Mouse (Mus musculus) stomach, embryonic 16.5 days (tissue): ENCODE results near the gene Tdrd7. TPM values are rescaled to one million over a fixed set of nuclear protein-coding genes. Genes with fewer than 3 reads are reported as not detected.

Experiments
- ATAC-seq: fragments of 200-750 bp; cut with Nextera tagmentation; 2 replicates; pipeline ENCODE4 v1.8.0; 2017; ENCODE audit warnings: moderate number of reproducible peaks, moderate TSS enrichment; ENCODE audit not compliant: insufficient read depth, low FRiP score
- H3K27ac ChIP-seq: fragments of 300-500 bp; sonication (generic); 2 replicates; pipeline ENCODE4 v1.5.1; 2014; ENCODE audit warnings: low read length
- H3K27me3 ChIP-seq: fragments of 300-500 bp; sonication (generic); 2 replicates; pipeline ENCODE4 v1.6.1; 2014; ENCODE audit warnings: low read length, control low read depth, mixed read lengths; ENCODE audit not compliant: control insufficient read depth, insufficient read depth
- H3K36me3 ChIP-seq: fragments of 300-500 bp; sonication (generic); 2 replicates; pipeline ENCODE4 v1.6.1; 2014; ENCODE audit warnings: low read length; ENCODE audit not compliant: control insufficient read depth, insufficient read depth
- H3K4me1 ChIP-seq: fragments of 300-500 bp; sonication (generic); 2 replicates; pipeline ENCODE4 v1.6.1; 2014; ENCODE audit warnings: low read length, control low read depth, mixed read lengths; ENCODE audit not compliant: control insufficient read depth, insufficient read depth
- H3K4me2 ChIP-seq: fragments of 300-500 bp; sonication (generic); 2 replicates; pipeline ENCODE4 v1.6.1; 2014; ENCODE audit warnings: low read depth, low read length, mixed read lengths
- H3K4me3 ChIP-seq: fragments of 300-500 bp; sonication (generic); replicated peaks from 2 replicates; pipeline ENCODE4 v1.5.1; 2014; ENCODE audit warnings: mild to moderate bottlenecking, low read length
- H3K9ac ChIP-seq: fragments of 300-500 bp; sonication (generic); 2 replicates; pipeline ENCODE4 v1.6.1; 2014; ENCODE audit warnings: low read length
- H3K9me3 ChIP-seq: fragments of 300-500 bp; sonication (generic); replicated peaks from 2 replicates; pipeline ENCODE4 v1.6.1; 2016; ENCODE audit warnings: low read length, control low read depth; ENCODE audit not compliant: control insufficient read depth
- WGBS: fragments of 180-500 bp; shearing (Covaris S2); extraction: QIAGEN DNeasy Blood & Tissue Kit; methylation state at CpG from one replicate; pipeline ENCODE4 v1.1.7; 2014; 5-methylcytosine and 5-hydroxymethylcytosine counted together
- polyA plus RNA-seq: library from polyadenylated mRNA; unstranded; fragments of >200 nt; fragmentation: Nextera tagmentation; extraction: Ambion mirVana; gene quantifications from 2 replicates; pipeline ENCODE4 v1.2.1, GENCODE M21; 2015

The Tdrd7 gene
- polyA plus RNA-seq, 1 experiment from 2014 or later, result 24.5 TPM

DNA sequence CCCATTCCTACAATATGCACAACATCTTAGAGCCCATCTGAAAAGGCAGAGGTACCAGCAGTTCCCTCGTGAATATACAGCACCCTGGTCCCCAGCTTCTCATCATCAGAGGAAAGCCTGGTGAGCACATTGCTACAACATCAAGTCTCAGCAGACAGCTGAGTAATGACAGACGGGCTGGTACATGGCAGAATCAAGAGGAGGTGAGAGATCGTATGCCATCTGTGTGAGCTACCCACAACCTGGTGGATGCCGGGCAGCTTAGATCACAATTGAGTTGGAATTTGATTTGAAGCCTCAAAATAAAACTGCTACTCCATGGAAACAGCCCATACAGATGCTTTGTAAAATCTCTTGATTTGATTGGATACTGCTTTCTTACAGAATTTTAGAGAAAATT lies 33.4 kb downstream of the Tdrd7 start:
- Histone ChIP-seq H3K4me2 (no peak overlapping the region), H3K27ac (no peak overlapping the region), H3K9me3 (no peaks in the 10 kb centered on the region), H3K36me3 (no peaks in the 10 kb centered on the region), H3K27me3 (no peaks in the 10 kb centered on the region), H3K4me1 (no peaks in the 10 kb centered on the region), H3K4me3 (no peak overlapping the region), H3K9ac (no peak overlapping the region)
- WGBS, result 84% methylated on average over 4 of the region's 4 CpGs
- no peak for ATAC-seq

DNA sequence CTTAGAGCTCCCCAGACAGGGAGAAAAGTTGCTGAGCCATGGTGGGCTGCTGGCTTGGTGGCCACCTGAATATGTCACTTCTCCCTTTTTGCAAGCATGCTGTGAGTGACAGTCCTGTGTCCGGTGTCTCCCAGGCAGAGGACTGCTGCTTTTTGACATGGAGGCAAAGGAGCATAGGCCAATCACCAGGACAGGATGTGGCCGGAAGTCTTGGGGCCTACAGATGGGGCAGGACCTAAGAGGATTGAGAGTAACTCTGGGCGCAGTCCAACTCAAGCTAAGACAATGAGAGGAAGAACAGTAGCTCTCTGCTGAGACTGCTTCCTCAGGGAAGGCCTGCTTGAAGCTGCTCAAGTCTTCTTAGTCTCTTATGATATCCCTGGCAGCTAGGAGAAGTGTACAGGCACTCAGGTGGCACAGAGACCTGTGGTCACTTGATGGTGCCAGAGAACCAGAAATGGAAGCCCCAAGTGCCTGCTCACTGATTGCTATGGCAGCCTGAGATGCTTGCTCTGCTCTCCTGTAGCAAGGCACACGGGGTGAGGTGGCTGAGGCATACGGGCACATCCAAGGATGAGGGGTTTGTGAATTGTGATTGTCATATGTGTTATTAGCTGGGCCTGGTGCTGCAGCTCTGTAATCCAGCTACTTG lies 43.1 kb downstream of the Tdrd7 start:
- Histone ChIP-seq H3K27me3 (no peaks in the 10 kb centered on the region), H3K4me3 (no peak overlapping the region), H3K9ac (no peak overlapping the region), H3K36me3 (no peaks in the 10 kb centered on the region), H3K4me1 (no peaks in the 10 kb centered on the region), H3K27ac (no peak overlapping the region), H3K4me2 (no peak overlapping the region), H3K9me3 (no peaks in the 10 kb centered on the region)
- no peak for ATAC-seq
- 78% methylated on average over 5 of the region's 5 CpGs for WGBS

DNA sequence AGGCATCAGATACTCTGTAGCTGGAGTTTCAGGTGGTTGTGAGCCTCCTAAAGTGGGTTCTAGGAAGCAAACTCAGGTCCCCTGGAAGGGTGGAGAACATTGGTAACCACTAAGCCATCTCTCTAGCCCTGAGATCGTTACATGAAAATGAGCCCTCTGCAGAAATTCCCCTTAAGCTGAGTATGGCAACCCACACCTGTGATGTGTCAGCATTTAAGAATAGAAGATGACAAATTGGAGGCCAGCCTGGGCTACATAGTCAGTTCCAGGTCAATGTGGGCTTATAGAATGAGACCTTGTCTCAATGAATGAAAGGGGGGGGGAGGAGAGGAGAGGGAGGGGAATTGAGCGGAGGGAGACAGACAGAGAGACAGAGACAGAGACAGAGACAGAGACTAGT lies 46.6 kb downstream of the Tdrd7 start:
- Histone ChIP-seq H3K27ac (no peak overlapping the region), H3K4me2 (no peak overlapping the region), H3K9ac (no peak overlapping the region), H3K27me3 (no peaks in the 10 kb centered on the region), H3K4me3 (no peak overlapping the region), H3K36me3 (no peaks in the 10 kb centered on the region), H3K4me1 (no peaks in the 10 kb centered on the region), H3K9me3 (no peaks in the 10 kb centered on the region)
- WGBS, result 91% methylated on average over 2 of the region's 2 CpGs
- no peak for ATAC-seq

DNA sequence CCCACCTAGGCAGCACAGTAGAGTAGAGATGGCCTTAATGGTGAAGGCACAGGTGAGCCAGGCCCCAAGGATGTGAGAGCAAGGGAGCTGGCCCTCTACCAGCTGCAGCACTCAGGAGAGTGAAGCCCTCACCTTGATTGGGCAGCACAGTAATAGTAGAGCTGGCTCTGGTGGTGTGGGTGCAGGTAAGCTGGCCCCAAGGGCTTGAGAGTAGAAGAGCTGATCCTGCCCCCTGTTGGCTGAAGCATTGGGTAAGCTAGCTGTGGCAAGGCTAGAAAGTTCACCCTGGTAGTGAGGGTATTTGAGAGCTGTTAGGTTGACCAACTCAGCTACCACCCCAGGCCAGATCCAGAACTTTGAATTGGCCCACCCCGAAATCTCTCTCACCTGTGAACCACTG lies 50.5 kb downstream of the Tdrd7 start:
- H3K9me3 ChIP-seq, result no peaks in the 10 kb centered on the region
- 82% methylated on average over 1 of the region's 1 CpGs for WGBS
- ATAC-seq, result no peak
- no peak overlapping the region for H3K4me2 ChIP-seq
- H3K27ac ChIP-seq, result no peak overlapping the region
- H3K4me3 ChIP-seq, result no peak overlapping the region
- no peak overlapping the region for H3K9ac ChIP-seq
- no peaks in the 10 kb centered on the region for H3K27me3 ChIP-seq
- H3K4me1 ChIP-seq, result no peaks in the 10 kb centered on the region
- H3K36me3 ChIP-seq, result no peaks in the 10 kb centered on the region

DNA sequence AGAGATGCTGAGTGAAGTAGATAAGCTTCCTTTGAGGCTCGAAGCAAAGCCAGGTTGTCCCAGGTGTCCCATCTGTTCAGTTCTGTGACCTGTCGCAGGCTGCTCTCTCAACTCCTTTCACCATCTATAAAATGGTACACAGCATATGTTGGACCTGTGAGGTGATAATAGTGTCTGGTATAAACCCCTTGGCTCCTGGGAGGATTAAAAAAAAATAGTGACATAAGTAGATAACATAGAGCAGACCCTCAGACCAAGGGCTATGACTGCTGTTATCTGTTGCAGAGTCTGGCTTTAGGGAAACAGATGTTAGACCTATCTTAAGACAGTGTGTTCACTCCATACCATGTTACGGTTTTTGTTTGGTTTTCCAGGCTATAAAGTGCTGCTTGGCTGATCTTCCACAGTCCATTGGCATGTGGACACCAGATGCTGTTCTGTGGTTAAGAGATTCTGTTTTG lies 57.9 kb downstream of the Tdrd7 start:
- ATAC-seq, result no peak

DNA sequence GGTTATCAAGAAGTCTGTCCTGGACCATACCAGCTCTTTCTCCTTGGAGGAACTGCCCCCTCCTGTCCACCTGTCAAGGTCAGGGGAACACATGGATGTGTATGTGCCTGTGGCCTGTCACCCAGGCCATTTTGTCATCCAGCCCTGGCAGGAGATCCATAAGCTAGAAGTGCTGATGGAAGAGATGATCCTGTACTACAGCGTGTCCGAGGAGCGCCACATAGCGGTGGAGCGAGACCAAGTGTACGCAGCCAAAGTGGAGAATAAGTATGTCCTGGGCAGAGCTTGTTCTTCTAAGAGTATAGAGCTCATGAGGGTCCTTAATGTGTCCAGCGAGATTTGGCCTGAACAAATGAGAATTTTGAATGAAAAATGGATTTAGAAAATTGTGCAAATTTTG lies 60.8 kb downstream of the Tdrd7 start:
- ATAC-seq, result no peak
- Histone ChIP-seq H3K4me1 (no peaks in the 10 kb centered on the region), H3K27ac (no peak overlapping the region), H3K9me3 (no peaks in the 10 kb centered on the region), H3K27me3 (no peaks in the 10 kb centered on the region), H3K9ac (no peak overlapping the region), H3K4me2 (no peak overlapping the region), H3K36me3 (no peaks in the 10 kb centered on the region), H3K4me3 (no peak overlapping the region)
- WGBS, result 43% methylated on average over 7 of the region's 7 CpGs

More for the DNA sequence above, 57.9 kb downstream of the Tdrd7 start:
- Histone ChIP-seq H3K9me3 (no peaks in the 10 kb centered on the region), H3K4me1 (no peaks in the 10 kb centered on the region), H3K4me3 (no peak overlapping the region), H3K9ac (no peak overlapping the region), H3K27me3 (no peaks in the 10 kb centered on the region), H3K27ac (no peak overlapping the region), H3K4me2 (no peak overlapping the region), H3K36me3 (no peaks in the 10 kb centered on the region)
- 62% methylated on average over 3 of the region's 3 CpGs for WGBS

DNA sequence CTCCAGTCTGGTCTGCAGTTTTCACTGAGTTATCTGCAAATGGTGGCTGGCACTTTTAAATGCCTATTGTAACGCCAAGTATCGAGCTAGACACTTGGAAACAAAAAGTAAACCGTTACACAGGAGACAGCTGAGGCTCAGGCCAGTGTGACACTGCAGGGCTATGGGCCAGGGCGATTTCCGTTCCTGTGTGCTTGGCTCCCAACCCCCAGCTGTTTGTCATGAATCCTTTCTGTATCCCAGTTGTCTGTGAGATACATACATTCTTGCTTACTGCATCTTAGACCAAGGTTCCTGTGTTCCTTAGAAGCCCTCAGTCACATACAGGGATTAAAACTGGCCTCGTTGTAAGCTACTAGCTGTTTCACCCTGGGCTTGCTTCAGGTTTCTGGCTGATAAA lies 63.1 kb downstream of the Tdrd7 start:
- no peak overlapping the region for H3K9ac ChIP-seq
- no peak overlapping the region for H3K4me2 ChIP-seq
- 58% methylated on average over 6 of the region's 6 CpGs for WGBS
- H3K9me3 ChIP-seq, result no peaks in the 10 kb centered on the region
- H3K27ac ChIP-seq, result no peak overlapping the region
- ATAC-seq, result no peak
- H3K4me3 ChIP-seq, result no peak overlapping the region
- no peaks in the 10 kb centered on the region for H3K27me3 ChIP-seq
- H3K36me3 ChIP-seq, result no peaks in the 10 kb centered on the region
- no peaks in the 10 kb centered on the region for H3K4me1 ChIP-seq

DNA sequence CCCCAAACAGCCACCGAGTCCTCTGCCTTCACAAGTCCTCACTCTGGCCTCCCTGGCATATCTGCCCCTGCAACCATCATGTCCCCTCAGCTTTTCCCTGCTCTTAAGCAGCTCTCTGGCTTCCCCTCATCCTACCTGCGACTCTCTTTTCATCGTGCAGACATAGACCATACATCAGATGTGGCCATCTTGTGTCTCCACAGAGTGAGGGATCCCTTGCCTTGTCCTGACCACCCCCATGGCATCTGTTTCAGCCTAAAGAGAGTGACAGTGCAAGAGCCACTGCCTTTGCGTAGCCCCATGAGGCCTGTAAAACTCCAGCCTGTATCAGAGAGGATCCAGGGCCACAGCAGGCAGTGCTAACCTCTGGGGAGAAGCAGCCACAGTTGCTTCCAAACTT lies 63.6 kb downstream of the Tdrd7 start:
- H3K36me3 ChIP-seq, result no peaks in the 10 kb centered on the region
- H3K4me3 ChIP-seq, result no peak overlapping the region
- WGBS, result 73% methylated on average over 4 of the region's 4 CpGs
- no peaks in the 10 kb centered on the region for H3K27me3 ChIP-seq
- H3K9ac ChIP-seq, result no peak overlapping the region
- no peak overlapping the region for H3K4me2 ChIP-seq
- ATAC-seq, result no peak
- H3K27ac ChIP-seq, result no peak overlapping the region
- no peaks in the 10 kb centered on the region for H3K9me3 ChIP-seq
- H3K4me1 ChIP-seq, result no peaks in the 10 kb centered on the region

DNA sequence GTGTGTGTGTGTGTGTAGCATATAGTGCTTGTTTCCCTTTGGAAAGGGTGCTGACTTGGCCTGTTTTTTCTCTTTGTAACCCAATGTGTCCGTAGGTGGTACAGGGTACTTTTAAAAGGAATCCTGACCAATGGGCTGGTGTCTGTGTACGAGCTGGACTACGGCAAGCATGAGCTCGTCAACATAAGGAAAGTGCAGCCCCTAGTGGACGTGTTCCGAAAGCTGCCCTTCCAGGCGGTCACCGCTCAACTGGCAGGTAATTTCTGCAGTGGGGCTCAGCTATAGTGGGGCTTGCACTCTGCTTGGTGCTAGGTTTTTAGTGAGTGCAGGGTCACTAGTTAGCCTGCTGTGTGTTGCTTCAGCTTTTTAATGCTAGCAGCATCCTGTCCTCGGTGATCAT lies 64.4 kb downstream of the Tdrd7 start:
- no peaks in the 10 kb centered on the region for H3K4me1 ChIP-seq
- no peaks in the 10 kb centered on the region for H3K9me3 ChIP-seq
- no peak overlapping the region for H3K4me2 ChIP-seq
- ATAC-seq, result no peak
- H3K9ac ChIP-seq, result no peak overlapping the region
- H3K4me3 ChIP-seq, result no peak overlapping the region
- no peak overlapping the region for H3K27ac ChIP-seq
- H3K36me3 ChIP-seq, result no peaks in the 10 kb centered on the region
- H3K27me3 ChIP-seq, result no peaks in the 10 kb centered on the region
- 50% methylated on average over 9 of the region's 9 CpGs for WGBS
